Mouse (Mus musculus) cerebellum, adult 9-11 months (tissue): ENCODE results near the gene Arhgap11a.

ENCODE experiments used
- DNase-seq: peaks from one replicate; pipeline ENCODE4 v3.0.0; 2022

Arhgap11a gene

DNA sequence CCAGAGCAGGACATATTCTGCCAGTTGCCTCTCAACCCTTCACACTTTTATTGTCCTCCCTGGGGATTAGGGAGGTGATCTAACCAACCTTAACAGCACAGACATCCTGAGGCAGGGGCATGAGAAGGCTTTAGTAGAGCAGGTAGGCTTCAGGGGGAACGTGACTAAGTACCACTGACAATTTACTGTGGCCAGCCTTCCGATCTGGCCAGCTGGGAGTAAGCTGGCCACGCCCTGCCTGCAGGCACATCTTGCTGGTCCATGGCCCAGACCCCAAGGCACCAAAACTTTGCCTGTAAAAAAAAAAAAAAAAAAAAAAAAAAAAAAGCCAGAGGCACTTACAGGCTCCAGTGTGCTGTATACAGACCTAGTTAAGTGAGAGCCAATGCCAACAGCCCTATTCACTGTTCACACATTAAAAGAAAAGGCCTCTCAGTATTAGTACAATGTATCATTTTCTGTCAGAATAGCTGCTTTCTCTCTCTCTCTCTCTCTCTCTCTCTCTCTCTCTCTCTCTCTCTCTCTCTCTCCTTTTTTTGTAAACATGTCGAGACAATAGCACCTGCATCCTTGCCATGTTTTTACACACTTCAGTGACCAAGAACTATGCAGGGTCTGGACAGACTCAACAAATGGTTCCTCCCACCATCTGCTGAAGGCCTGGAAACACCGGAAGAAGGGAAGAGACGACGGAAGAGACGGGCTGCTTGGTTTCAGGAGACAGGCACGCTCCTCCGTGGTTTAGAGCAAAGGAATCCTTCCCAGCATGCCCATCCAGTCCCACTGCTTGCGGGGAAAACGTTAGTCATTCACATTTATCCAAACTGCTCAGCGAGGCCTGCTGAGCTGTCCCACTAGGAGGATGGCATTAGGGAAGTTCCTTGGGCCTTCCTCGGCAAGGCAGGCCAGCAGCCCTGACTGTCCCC lies 30.5 kb downstream of the Arhgap11a start:
- DNase-seq: no peak

DNA sequence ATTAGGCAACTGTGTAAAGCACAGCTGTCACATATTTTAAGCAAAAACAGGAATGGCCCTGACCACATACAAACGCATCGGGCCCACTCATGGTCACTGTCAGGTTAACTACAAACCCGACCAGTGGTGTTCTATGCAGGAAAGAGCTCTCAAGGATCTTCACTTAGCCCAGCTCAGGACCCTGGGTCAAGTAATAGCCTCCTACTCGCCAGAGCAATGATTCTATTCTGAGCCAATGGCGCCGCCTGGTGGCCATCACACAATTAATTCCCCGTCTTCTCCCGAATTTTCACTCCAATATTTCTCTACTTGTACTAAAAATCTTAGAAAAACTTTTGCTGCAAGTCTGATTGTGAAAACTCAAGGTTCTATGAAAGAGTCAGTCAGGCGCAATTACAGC lies 40.8 kb downstream of the Arhgap11a start:
- peak; percentile 67 for DNase-seq

DNA sequence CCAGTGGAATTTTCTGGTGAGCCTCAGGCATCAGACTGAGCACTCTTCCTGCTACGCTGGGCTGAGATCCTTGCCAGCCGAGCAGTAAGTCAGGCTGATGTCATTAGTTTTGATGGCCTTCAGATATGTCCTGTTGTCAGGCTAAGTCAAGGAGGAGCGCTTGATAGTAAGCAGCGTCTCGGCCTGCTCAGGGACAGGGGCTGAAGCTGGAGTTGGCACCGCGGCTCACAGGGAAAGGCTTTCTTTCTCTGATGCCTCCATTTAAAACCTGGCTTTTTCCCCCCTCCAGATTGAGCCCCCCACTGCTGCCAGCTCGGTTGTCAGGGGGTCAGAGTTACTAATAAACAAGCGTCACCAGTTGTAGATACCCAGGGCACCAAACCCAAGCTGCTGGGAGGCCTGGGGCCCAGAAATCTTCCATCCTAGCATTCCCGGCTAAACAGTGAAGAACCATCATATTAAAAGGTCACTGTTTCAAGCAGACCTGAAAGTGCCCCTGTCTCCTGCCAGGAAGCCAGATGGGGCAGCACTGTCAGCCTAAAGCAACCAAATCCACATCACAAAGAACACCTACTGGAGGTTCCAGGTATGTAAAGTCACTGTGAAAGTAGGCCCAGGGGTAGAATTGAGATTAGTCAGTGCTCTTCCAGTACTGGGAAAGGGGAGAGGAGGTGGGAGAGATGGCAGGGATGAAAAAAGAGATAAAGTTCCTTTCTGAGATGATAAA lies 41.4 kb downstream of the Arhgap11a start:
- DNase-seq: peak; percentile 61

DNA sequence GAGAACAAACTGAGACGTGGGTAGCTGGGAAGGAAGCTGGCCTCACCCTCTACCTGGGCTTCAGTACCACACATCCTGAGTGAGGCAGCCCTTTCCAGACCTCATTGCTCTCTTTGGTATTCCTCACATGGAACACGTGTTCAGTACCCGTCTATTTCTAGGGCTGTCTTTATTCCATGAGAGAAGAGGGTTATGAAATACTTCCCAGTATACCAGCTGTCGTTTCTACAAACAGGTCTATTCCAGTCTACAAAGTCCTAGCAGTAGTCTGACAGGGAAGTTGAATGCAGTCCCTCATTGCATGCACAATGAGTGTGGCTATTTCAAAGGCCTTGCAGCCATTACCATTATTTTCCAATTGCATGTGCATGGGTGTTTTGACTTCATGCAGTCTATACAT lies 42.7 kb downstream of the Arhgap11a start:
- DNase-seq: no peak

DNA sequence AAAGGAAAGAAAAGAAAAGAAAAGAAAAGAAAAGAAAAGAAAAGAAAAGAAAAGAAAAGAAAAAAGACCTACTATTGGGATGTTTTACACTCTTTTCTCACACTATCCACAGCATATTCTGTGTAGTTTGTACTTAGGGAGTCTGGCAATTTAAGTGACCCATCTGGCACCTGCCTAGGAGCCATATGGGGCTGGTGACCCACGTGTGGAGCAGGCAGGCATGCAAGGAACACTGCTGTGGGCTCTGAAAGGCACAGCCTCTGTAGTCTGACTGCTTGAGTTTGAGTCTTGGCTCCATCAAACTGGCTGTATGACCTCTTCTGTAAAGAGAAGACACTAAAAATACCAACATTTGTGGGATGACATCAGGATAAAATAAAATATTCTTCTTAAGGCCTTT lies 44.7 kb downstream of the Arhgap11a start:
- peak; percentile 78 for DNase-seq

DNA sequence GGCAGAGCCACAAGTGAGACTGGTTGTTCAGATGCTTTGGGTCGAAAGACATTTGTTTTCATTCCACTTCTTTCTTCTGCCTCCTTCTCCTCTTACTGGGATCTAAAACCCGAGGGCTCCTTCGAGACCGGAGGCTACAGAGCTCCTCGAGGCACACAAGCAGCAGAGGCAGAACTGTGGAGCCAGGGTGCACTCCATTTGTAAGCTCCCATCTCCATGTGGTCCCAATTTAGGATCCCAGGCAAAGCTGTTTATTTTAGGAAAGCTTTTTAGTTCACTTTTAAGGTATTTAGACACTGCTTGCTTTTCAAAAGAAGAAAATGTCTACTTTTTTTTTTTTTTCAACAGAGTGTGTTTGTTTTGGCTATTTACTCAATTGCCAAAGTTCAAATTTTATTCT lies 47.6 kb downstream of the Arhgap11a start:
- no peak for DNase-seq

DNA sequence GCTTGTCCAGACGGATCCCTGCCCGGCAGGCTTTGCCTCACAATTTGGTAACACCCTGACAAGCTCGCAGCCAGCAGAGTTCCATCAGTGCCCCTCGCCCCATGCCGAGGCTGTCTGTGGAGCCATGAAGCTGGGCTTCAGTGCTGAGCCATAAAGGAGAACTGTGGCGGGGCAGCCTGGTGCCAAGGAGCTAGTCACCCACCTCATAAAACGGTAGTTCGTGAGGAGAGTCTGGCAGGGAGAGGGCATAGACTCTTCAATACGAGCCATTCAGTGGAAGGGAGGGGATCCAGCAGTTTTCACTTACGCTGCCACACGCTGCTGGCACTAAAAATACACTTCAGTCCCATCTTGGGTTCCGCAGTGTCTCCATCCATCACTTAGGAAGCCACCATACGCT lies 49.9 kb downstream of the Arhgap11a start:
- DNase-seq: no peak

DNA sequence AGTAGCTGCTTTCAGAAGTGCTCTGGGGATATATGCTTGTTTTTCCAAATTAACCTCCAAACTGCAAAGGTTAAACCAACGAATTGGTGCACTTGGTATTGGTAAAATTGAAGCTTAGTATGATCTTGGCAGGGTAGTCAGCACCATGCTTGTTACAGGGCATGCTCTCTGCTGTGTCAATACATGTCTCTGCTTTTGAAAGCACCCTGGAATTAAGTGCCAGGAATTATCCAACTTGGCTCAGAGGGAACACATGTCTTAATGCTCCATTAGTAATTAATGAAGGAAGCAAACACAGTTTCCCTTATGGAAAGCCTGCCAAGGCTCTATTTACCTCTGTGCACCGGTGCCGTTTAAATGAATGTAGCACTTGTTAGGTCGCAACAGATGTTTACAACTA lies 53.3 kb downstream of the Arhgap11a start:
- no peak for DNase-seq

DNA sequence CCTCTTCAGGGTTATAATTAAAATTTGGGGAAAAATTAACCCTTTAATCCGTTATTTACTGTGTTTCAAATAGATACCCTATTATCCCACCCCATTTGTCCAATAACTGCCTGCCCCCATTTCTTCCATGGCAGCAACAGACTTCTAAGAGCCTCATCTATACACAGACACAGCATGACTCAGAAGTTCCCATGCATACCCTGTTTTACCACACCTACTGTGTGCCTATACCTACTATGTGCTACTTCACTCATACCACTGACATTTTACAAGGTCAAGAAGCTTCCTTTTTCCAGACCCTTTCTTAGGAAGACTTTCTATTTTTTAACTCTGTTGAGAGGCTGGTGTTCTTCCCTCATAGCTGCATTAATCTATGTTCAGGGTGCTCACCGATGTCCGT lies 54.9 kb downstream of the Arhgap11a start:
- no peak for DNase-seq

DNA sequence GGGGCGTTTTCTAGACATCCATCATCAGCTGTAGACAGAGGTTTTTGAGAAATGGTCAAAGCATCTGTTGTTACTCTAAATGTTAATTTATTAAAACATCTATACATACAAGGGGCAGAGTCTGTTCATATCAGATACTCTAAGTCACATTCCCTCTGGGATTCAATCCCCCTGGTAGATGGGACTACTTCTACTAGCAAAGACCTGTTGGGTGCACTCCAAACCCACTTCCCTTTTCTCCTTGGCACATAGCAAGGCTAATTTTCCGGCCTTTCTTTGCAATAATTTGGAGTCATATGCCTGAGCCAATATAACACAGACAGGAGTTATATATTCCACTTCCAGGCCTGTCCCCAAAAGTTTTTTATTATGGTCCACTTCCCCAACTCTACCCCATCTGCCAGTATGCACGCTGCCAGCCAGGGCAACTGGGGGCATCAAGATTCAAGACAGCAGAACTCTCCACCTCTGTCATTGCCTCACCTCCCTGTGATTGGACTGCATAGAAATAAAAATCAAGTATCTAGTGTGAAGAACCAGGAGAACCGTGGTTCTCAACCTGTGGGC lies 59.6 kb downstream of the Arhgap11a start:
- DNase-seq: no peak

DNA sequence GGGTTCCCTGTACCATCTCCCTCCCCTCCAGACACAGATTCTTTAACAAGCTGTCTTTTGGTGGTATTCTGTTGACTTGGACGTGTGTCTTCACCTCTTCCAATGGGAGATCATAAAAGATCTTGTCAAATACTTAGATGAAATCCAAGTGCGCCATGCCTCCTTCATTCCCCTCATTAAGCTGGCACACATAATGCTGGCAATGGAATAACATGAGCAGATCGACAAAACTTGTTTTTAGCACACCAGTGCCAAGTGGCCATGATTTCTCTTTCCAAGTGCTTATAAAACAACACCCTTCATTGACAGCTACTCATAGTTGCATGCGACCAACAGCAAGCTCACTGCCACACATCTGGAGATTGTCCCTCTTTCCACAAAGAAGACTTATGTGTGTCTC lies 60.6 kb downstream of the Arhgap11a start:
- DNase-seq: no peak

DNA sequence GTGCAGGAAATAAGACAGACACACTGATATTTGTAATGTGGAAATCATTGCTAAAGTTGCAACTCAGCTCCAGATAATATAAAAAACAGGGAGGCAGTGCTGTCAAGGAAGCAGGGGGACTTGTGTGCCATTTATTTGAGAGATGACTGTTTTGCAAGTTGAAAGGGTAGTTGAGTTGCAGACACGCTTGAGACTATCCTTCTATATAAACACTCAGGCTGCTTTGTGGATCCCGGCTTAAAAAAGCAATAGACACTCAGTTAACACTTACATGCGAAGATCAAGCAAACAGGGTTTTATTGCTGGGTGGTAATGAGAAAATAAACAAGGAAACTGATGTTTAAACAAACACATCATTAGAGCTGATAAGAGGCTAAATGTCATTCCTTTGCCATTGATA lies 63.6 kb downstream of the Arhgap11a start:
- no peak for DNase-seq

DNA sequence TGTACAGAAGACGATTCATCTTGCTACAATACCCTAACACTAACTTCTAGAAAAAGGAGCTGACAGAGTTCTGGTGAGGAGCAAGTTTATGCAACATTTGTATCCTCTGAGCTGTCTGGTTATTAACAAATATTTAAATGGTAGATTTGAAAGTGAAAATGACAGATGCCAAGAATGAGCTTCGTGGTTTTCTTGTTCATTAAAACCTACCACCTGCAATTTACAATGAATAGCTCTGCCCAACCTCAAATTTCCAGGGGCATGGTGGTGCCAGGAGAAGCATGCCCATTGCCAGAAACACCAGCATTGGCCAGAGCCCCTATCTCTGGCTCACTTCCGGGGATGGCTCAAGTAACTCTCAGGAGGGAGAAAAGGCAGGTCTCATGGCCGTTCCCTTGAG lies 66.9 kb downstream of the Arhgap11a start:
- no peak for DNase-seq
